Mouse (Mus musculus): ENCODE measurements around the gene Mmp24.

- TF ChIP-seq EP300 (IDR thresholded peaks at IDR 0.05; ENCODE audit: insufficient read depth, low read depth, low read length) (no peak), POLR2A (IDR thresholded peaks at IDR 0.05; ENCODE audit: insufficient read depth, low read length) (no peak), CTCF (IDR thresholded peaks at IDR 0.05; ENCODE audit: low read depth, low read length) (no peak)
Measured at GRCm38 (mm10) chr2:155837961-155838360, 62.8 kb downstream of the Mmp24 start.
